In the genomic region with DNA sequence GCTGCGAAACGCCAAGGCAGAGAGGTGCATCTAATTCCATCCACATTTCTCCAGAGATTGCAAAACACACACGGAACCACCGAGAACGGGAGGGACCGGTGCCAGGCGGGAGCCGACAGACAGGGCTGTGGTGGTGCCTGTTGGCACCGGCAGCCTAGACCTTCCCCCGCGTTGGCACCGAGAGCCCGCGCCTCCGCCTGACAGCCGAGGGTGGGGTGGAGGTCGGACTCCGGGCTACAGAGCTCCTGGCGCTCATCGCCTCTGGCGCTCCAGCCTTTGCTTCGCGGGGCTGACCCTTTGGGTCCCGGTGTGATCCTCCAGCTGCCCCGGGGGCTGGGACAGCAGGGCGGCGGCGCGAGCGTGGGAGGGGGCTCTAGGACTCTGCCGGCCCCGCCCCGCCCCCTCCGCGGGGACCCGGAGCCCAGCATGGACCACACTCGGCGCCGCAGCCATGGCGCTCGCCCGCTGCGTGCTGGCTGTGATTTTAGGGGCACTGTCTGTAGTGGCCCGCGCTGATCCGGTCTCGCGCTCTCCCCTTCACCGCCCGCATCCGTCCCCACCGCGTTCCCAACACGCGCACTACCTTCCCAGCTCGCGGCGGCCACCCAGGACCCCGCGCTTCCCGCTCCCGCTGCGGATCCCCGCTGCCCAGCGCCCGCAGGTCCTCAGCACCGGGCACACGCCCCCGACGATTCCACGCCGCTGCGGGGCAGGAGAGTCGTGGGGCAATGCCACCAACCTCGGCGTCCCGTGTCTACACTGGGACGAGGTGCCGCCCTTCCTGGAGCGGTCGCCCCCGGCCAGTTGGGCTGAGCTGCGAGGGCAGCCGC, we compare ENCODE assay signal across 8 mouse cellular contexts. TPM values are rescaled to one million over a fixed set of nuclear protein-coding genes. Genes with fewer than 3 reads are reported as not detected.
DNase-seq lines count a peak whose midpoint lies in the region; ATAC-seq and TF ChIP-seq lines count a peak whose summit lies in the region.

Gene Prss12 (plus strand): TSS at position 206 of the 830 bp plus-strand sequence.

- H3K27ac ChIP-seq in cerebellum, adult 2 months (ENCODE audit: insufficient read depth, low read length): no peak within 1 kb of the TSS
- H3K27ac ChIP-seq in hindbrain, embryonic 12.5 days: no peak within 1 kb of the TSS

- TF ChIP-seq POLR2A in cerebellum, adult 2 months (IDR thresholded peaks at IDR 0.05; ENCODE audit: borderline replicate concordance, insufficient read depth, low read length): no peak

- H3K4me3 ChIP-seq in cerebellum, adult 2 months (replicated peaks; ENCODE audit: insufficient read depth, low read depth, low read length): peak within 1 kb of the TSS; percentile 46
- peak within 1 kb of the TSS; percentile 82 for H3K4me3 ChIP-seq in hindbrain, embryonic 12.5 days

- peak within 1 kb of the TSS; percentile 80 for H3K9ac ChIP-seq in hindbrain, embryonic 12.5 days

- WGBS in cerebellum, adult 2 months: 1% methylated on average over 78 of the region's 84 CpGs
- WGBS in hindbrain, embryonic 12.5 days: under 1% methylated on average over 83 of the region's 84 CpGs

- H3K36me3 ChIP-seq in hindbrain, embryonic 12.5 days: no peaks in the 10 kb centered on the region

- H3K9me3 ChIP-seq in hindbrain, embryonic 12.5 days (replicated peaks): no peaks in the 10 kb centered on the region; the same call in 1 of the 2 replicates

- no peak for TF ChIP-seq CTCF in cerebellum, adult 2 months (IDR thresholded peaks at IDR 0.05; ENCODE audit: borderline replicate concordance, insufficient read depth, low read depth, low read length)

- H3K4me1 ChIP-seq in cerebellum, adult 2 months (ENCODE audit: control insufficient read depth, insufficient read depth, low read length): no peaks in the 10 kb centered on the region; the same call in none of the 2 replicates
- H3K4me1 ChIP-seq in hindbrain, embryonic 12.5 days: peaks cover 13% of the 10 kb centered on the region

- H3K4me2 ChIP-seq in hindbrain, embryonic 12.5 days (replicated peaks): peak within 1 kb of the TSS; percentile 100

- DNase-seq in R1 (ENCODE audit: low read depth, low spot score): peak; percentile 13
- peak; percentile 37 to 40 for DNase-seq in cerebellum, adult 2 months
- DNase-seq in forelimb bud, embryonic 11.5 days (ENCODE audit: low read depth, low spot score): peak; percentile 20
- DNase-seq in layer of hippocampus, adult 9-11 months: peak; percentile 63
- peak; percentile 56 for DNase-seq in lung, postnatal 10 days
- DNase-seq in ovary, postnatal 36 days (ENCODE audit: low spot score): peak; percentile 61

- peak; percentile 84 for ATAC-seq in hindbrain, embryonic 12.5 days (ENCODE audit: low FRiP score)
- no peak for ATAC-seq in monocyte, adult 5-6 weeks (replicated peaks; ENCODE audit: insufficient number of reproducible peaks, low FRiP score, low TSS enrichment, poor library complexity, severe bottlenecking)

- H3K27me3 ChIP-seq in cerebellum, adult 2 months (ENCODE audit: control insufficient read depth, insufficient read depth, low read length): no peaks in the 10 kb centered on the region; the same call in 1 of the 2 replicates
- H3K27me3 ChIP-seq in hindbrain, embryonic 12.5 days: peaks cover 24% of the 10 kb centered on the region

RNA-seq across cellular contexts. Expression of gene Prss12, which starts in this region (rescaled TPM):
- polyA plus RNA-seq in cerebellum, adult 2 months (2012; rRNA removed): 1.7 and 2.4 TPM in 2 replicates
- 11.0 and 12.6 TPM in 2 replicates for polyA plus RNA-seq in hindbrain, embryonic 12.5 days (2016; fragmentation: Nextera tagmentation; extraction: Ambion mirVana)
- 0.76 TPM in 1 of 3 replicates, not detected in the others for total RNA-seq in monocyte, adult 5-6 weeks (2017)

Comparison
In these comparisons a context has a peak if more than half of its experiments do, and no peak if none do; other contexts are left out.
1. DNase-seq: peak in every context shown above with its lines; median percentile 63 in layer of hippocampus, adult 9-11 months; 61 in ovary, postnatal 36 days; 56 in lung, postnatal 10 days; 38 in cerebellum, adult 2 months; 20 in forelimb bud, embryonic 11.5 days; 13 in R1.